Mouse (Mus musculus): Measurements from ENCODE around the gene Rpp38. TPM values are rescaled to one million over a fixed set of nuclear protein-coding genes. Genes with fewer than 3 reads are reported as not detected.

Rpp38 gene
- polyA plus RNA-seq, 1 experiment from 2014 or later = 8.9 TPM

DNA sequence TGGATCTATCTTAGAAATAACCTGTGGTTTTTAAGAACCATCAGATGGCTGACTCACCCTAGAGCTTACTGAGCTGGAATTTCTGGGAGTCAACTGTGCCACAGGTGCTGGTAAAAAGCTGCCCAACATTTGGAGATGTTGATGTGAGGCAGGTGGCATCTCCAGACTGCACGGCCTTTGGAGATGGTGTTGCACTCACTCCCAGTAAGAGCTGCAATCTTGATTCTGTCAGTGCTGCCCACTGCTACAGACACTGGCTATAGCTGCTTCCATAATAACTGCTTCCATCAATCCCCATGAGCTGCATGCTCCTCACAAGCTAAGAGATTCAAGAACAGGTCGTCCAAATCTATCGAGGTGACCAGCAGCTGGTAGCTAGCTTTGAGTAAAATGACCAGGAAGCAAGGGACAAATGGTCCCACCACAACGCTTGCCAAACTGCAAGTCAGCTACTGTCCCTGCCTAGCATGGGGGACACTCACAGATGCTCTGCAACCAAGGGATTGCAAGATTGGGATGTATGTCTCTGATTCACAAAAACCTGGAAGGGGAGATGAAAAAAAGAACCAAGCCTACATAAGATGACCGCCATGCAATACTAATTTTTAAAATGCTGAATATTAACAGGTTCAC lies 1.3 kb downstream of the Rpp38 start:
- Histone ChIP-seq H3K4me2 (replicated peaks; ENCODE audit: low read depth, low read length) (peak overlapping the region; percentile 66; the same call in 1 of the 2 replicates), H3K9me3 (ENCODE audit: low read length) (no peaks in the 10 kb centered on the region), H3K36me3 (ENCODE audit: insufficient read depth, low read length) (peaks cover 5% of the 10 kb centered on the region; the same call in 1 of the 2 replicates), H3K27ac (ENCODE audit: low read length) (no peak overlapping the region), H3K4me1 (ENCODE audit: insufficient read depth, low read depth, low read length) (peaks cover 8% of the 10 kb centered on the region; the same call in 1 of the 2 replicates), H3K27me3 (replicated peaks; ENCODE audit: insufficient read depth, low read length) (no peaks in the 10 kb centered on the region), H3K9ac (replicated peaks; ENCODE audit: low read depth) (no peak overlapping the region), H3K4me3 (ENCODE audit: low read depth, low read length) (no peak overlapping the region)
- no peak for ATAC-seq
- TF ChIP-seq EP300 (IDR thresholded peaks at IDR 0.05) (no peak), CTCF (IDR thresholded peaks at IDR 0.05) (no peak)
- DNase-seq (ENCODE audit: low spot score) = no peak
- WGBS = 66% methylated on average over 5 of the region's 5 CpGs

DNA sequence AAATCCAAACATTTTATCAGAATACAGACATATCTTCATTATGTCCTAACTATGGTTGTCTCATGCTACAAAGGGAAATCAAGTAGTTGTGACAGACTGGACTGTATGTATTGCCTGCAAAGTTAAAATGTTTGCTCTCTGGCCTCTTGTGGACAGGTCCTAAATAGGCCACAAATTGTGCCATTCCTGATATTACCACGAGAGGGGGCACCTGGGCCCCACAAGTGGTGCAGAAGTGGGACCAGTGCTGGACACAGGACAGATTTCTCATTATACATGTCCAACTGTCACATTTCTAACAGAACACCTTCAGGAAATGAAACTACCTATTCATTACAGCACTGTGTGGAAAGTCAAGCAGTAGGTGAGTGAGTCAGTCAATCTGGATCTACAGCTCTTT lies 5.1 kb downstream of the Rpp38 start:
- DNase-seq (ENCODE audit: low spot score) (peak; percentile 70), ATAC-seq (peak; percentile 48; the same call in 1 of the 2 replicates)
- Histone ChIP-seq H3K36me3 (ENCODE audit: insufficient read depth, low read length) (peaks cover 25% of the 10 kb centered on the region), H3K4me2 (replicated peaks; ENCODE audit: low read depth, low read length) (no peak overlapping the region), H3K4me3 (ENCODE audit: low read depth, low read length) (no peak overlapping the region), H3K27ac (ENCODE audit: low read length) (no peak overlapping the region), H3K4me1 (ENCODE audit: insufficient read depth, low read depth, low read length) (peaks cover 8% of the 10 kb centered on the region; the same call in 1 of the 2 replicates), H3K9ac (replicated peaks; ENCODE audit: low read depth) (no peak overlapping the region), H3K9me3 (ENCODE audit: low read length) (no peaks in the 10 kb centered on the region), H3K27me3 (replicated peaks; ENCODE audit: insufficient read depth, low read length) (no peaks in the 10 kb centered on the region)
- TF ChIP-seq EP300 (IDR thresholded peaks at IDR 0.05) (no peak), CTCF (IDR thresholded peaks at IDR 0.05) (peak; percentile 82)
- 19% methylated on average over 1 of the region's 1 CpGs for WGBS

DNA sequence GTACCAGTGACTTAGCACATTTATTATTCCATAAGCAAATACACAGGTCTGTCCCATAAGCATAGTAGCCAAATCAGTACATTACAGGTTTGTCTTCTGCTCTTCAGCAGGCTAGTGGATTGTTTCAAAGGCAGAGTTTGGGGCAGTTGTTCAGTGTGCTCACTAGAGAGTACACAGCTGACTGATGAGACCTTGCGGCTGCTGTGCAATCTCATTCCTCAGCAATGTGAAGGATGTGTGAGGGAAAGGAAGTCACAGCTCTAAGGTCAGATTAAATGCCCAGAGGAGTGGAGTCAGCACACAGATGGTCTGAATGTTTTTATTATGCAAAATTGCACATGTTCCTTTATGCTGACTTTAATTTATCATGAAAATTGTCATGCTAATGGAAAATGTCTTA lies 5.9 kb downstream of the Rpp38 start:
- Histone ChIP-seq H3K36me3 (ENCODE audit: insufficient read depth, low read length) (peaks cover 25% of the 10 kb centered on the region), H3K27me3 (replicated peaks; ENCODE audit: insufficient read depth, low read length) (no peaks in the 10 kb centered on the region), H3K4me2 (replicated peaks; ENCODE audit: low read depth, low read length) (no peak overlapping the region), H3K4me3 (ENCODE audit: low read depth, low read length) (no peak overlapping the region), H3K9ac (replicated peaks; ENCODE audit: low read depth) (no peak overlapping the region), H3K27ac (ENCODE audit: low read length) (no peak overlapping the region), H3K9me3 (ENCODE audit: low read length) (no peaks in the 10 kb centered on the region), H3K4me1 (ENCODE audit: insufficient read depth, low read depth, low read length) (peaks cover 3% of the 10 kb centered on the region; the same call in 1 of the 2 replicates)
- 60% methylated on average over 1 of the region's 1 CpGs for WGBS
- ATAC-seq (peak; percentile 55), DNase-seq (ENCODE audit: low spot score) (peak; percentile 29)
- no peak for TF ChIP-seq EP300 (IDR thresholded peaks at IDR 0.05)

DNA sequence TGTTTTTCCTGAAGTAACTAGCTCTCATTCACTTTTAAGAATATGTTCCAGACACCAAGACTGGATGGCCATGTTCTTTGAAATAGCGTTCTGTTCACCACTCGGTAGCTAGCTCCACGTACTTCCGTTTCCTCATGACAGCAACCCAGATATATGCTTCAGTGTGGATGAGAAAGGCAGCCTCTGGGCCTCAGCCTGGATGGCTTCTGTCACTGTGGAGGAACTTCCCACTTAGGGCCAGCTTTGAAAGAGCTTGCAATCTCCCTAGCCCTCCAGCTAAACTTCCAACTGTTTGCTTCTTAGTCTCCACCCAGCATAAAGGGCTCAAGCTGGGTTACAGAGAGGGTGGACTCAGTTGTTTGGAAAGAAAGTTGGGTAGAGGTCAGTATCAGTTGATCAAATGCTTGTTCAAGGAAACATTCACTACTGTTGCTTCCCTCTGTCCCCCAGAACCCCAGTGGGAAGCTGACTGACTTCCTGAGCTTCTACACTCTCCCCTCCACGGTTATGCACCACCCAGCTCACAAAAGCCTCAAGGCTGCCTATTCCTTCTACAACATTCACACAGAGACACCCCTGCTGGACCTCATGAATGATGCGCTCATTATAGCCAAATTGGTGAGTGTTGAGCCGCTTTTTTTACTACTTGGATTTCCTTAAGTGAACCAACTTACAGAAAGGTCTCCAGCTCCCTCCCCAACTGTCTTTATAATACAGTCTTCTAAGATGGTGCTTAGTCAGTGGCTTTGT lies 7.9 kb downstream of the Rpp38 start:
- TF ChIP-seq CTCF (IDR thresholded peaks at IDR 0.05) (no peak), EP300 (IDR thresholded peaks at IDR 0.05) (no peak)
- ATAC-seq = no peak
- no peak overlapping the region for H3K4me2 ChIP-seq (replicated peaks; ENCODE audit: low read depth, low read length)
- no peak overlapping the region for H3K9ac ChIP-seq (replicated peaks; ENCODE audit: low read depth)
- no peak for DNase-seq (ENCODE audit: low spot score)
- WGBS = 92% methylated on average over 7 of the region's 7 CpGs
- H3K27me3 ChIP-seq (replicated peaks; ENCODE audit: insufficient read depth, low read length) = no peaks in the 10 kb centered on the region
- no peak overlapping the region for H3K4me3 ChIP-seq (ENCODE audit: low read depth, low read length)
- peaks cover 25% of the 10 kb centered on the region for H3K36me3 ChIP-seq (ENCODE audit: insufficient read depth, low read length)
- no peaks in the 10 kb centered on the region for H3K4me1 ChIP-seq (ENCODE audit: insufficient read depth, low read depth, low read length)
- no peak overlapping the region for H3K27ac ChIP-seq (ENCODE audit: low read length)
- no peaks in the 10 kb centered on the region for H3K9me3 ChIP-seq (ENCODE audit: low read length)

DNA sequence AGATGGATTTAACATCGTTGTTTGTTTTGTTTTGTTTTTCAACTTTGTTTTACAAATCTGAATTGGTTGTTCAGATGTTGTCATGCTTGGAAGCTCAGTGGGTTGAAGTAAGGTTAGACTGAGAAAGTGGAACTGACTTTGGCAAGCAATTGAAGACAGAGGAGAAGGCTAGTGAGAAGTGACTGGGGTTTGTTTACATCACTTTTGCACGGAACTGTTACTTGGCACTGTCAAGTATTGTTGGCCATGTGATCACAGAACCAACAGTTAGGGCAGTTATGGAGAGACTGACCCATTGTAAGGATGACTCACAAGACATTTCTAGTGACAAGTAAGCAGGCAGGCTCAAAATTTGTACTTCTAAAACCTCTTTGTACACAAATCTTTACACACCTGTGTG lies 9.3 kb downstream of the Rpp38 start:
- no peak for TF ChIP-seq CTCF (IDR thresholded peaks at IDR 0.05)
- no peak for TF ChIP-seq EP300 (IDR thresholded peaks at IDR 0.05)
- WGBS = 62% methylated on average over 2 of the region's 2 CpGs
- DNase-seq (ENCODE audit: low spot score) = peak; percentile 25
- H3K4me1 ChIP-seq (ENCODE audit: insufficient read depth, low read depth, low read length) = no peaks in the 10 kb centered on the region
- H3K9ac ChIP-seq (replicated peaks; ENCODE audit: low read depth) = no peak overlapping the region
- H3K27me3 ChIP-seq (replicated peaks; ENCODE audit: insufficient read depth, low read length) = no peaks in the 10 kb centered on the region
- ATAC-seq = peak; percentile 57
- H3K9me3 ChIP-seq (ENCODE audit: low read length) = no peaks in the 10 kb centered on the region
- peaks cover 20% of the 10 kb centered on the region for H3K36me3 ChIP-seq (ENCODE audit: insufficient read depth, low read length)
- H3K4me3 ChIP-seq (ENCODE audit: low read depth, low read length) = no peak overlapping the region
- 0 out of 2 replicates have a peak overlapping the region, but pooled peaks have one; percentile 14 for H3K27ac ChIP-seq (ENCODE audit: low read length)
- no peak overlapping the region for H3K4me2 ChIP-seq (replicated peaks; ENCODE audit: low read depth, low read length)

DNA sequence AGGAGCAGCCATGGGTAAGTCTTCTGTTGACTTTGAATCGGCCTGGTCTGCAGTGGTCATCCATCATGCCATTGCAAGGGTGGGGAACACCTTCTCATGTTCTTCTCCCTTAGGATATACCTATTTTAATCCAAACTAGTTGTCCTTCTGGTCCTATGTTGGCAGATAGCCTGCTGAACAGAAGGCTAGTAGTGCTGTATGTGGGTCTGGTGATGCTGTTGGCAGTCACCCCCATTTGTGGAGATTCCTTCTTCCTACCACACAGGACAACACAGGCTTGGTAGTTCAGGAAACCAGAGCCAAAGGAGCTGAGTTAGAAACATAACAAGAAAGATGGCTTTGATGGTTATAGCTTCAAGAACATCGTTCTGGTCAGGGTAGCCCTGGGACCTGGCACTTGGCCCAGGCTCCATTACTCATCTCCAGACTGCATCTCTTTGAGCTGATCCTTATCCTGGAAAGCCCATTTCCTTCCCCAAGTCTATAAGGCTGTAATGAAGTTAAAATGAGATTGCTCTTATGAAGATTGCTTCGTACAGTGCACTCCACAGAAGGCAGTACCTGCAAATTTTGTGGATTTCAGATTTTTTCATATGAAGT lies 26.9 kb downstream of the Rpp38 start:
- no peak overlapping the region for H3K27ac ChIP-seq (ENCODE audit: low read length)
- 38% methylated on average over 3 of the region's 3 CpGs for WGBS
- no peak overlapping the region for H3K4me2 ChIP-seq (replicated peaks; ENCODE audit: low read depth, low read length)
- no peaks in the 10 kb centered on the region for H3K27me3 ChIP-seq (replicated peaks; ENCODE audit: insufficient read depth, low read length)
- no peak overlapping the region for H3K4me3 ChIP-seq (ENCODE audit: low read depth, low read length)
- H3K4me1 ChIP-seq (ENCODE audit: insufficient read depth, low read depth, low read length) = no peaks in the 10 kb centered on the region
- H3K9me3 ChIP-seq (ENCODE audit: low read length) = no peaks in the 10 kb centered on the region
- ATAC-seq (no peak), DNase-seq (ENCODE audit: low spot score) (peak; percentile 18)
- H3K9ac ChIP-seq (replicated peaks; ENCODE audit: low read depth) = no peak overlapping the region
- H3K36me3 ChIP-seq (ENCODE audit: insufficient read depth, low read length) = 0 out of 2 replicates have a peak, but pooled peaks cover 11% of the 10 kb centered on the region
- TF ChIP-seq EP300 (IDR thresholded peaks at IDR 0.05) (no peak), CTCF (IDR thresholded peaks at IDR 0.05) (no peak)
